Mouse (Mus musculus) liver, postnatal 0 days (tissue): ENCODE measurements around the gene Col2a1. TPM values are rescaled to one million over a fixed set of nuclear protein-coding genes. Genes with fewer than 3 reads are reported as not detected.

Source experiments
- ATAC-seq: fragments of 200-750 bp; cut with Nextera tagmentation; 2 replicates; pipeline ENCODE4 v1.8.0; 2017; ENCODE audit warnings: mild to moderate bottlenecking, moderate library complexity
- DNase-seq: peaks from one replicate; pipeline ENCODE4 v3.0.0-alpha.2; 2016
- H3K27ac ChIP-seq: fragments of 300-500 bp; sonication (generic); 2 replicates; pipeline ENCODE4 v1.5.1; 2014; ENCODE audit warnings: antibody characterized with exemption, moderate library complexity, mild to moderate bottlenecking, low read depth
- H3K27me3 ChIP-seq: fragments of 300-500 bp; sonication (generic); 2 replicates; pipeline ENCODE4 v1.6.1; 2014; ENCODE audit warnings: low read length, control low read depth, mixed read lengths; ENCODE audit not compliant: insufficient read depth
- H3K36me3 ChIP-seq: fragments of 300-500 bp; sonication (generic); replicated peaks from 2 replicates; pipeline ENCODE4 v1.6.1; 2014; ENCODE audit warnings: mild to moderate bottlenecking, control low read depth, low read length, moderate library complexity, mixed read lengths; ENCODE audit not compliant: insufficient read depth
- H3K4me1 ChIP-seq: fragments of 300-500 bp; sonication (generic); 2 replicates; pipeline ENCODE4 v1.6.1; 2014; ENCODE audit warnings: antibody characterized with exemption, mild to moderate bottlenecking, control low read depth; ENCODE audit not compliant: insufficient read depth
- H3K4me2 ChIP-seq: fragments of 300-500 bp; sonication (generic); 2 replicates; pipeline ENCODE4 v1.6.1; 2014; ENCODE audit warnings: low read depth, mild to moderate bottlenecking, low read length, moderate library complexity, mixed read lengths
- H3K4me3 ChIP-seq: fragments of 300-500 bp; sonication (generic); 2 replicates; pipeline ENCODE4 v1.5.1; 2014; ENCODE audit warnings: low read depth, low read length
- H3K9ac ChIP-seq: fragments of 300-500 bp; sonication (generic); replicated peaks from 2 replicates; pipeline ENCODE4 v1.6.1; 2014; ENCODE audit warnings: mild to moderate bottlenecking, moderate library complexity
- H3K9me3 ChIP-seq: fragments of 300-500 bp; sonication (generic); 2 replicates; pipeline ENCODE4 v1.6.1; 2016; ENCODE audit warnings: mild to moderate bottlenecking, control low read depth, low read length, mixed read lengths
- CTCF ChIP-seq: sonication (generic); IDR thresholded peaks from 2 replicates; pipeline ENCODE4 v1.5.1; 2016; ENCODE audit warnings: antibody characterized with exemption, low read depth
- EP300 ChIP-seq: IDR thresholded peaks from 2 replicates; pipeline ENCODE4 v1.6.1; 2016; ENCODE audit warnings: antibody characterized with exemption, low read depth, mild to moderate bottlenecking
- WGBS: fragments of 180-500 bp; shearing (Covaris S2); extraction: QIAGEN DNeasy Blood & Tissue Kit; methylation state at CpG from one replicate; pipeline ENCODE4 v1.1.7; 2014; ENCODE audit not compliant: insufficient replicate concordance; 5-methylcytosine and 5-hydroxymethylcytosine counted together
- polyA plus RNA-seq: library from polyadenylated mRNA; unstranded; fragments of >200 nt; fragmentation: Nextera tagmentation; extraction: Ambion mirVana; gene quantifications from 2 replicates; pipeline ENCODE4 v1.2.1, GENCODE M21; 2015

The Col2a1 gene
- polyA plus RNA-seq, 1 experiment from 2014 or later = 0.12 TPM

DNA sequence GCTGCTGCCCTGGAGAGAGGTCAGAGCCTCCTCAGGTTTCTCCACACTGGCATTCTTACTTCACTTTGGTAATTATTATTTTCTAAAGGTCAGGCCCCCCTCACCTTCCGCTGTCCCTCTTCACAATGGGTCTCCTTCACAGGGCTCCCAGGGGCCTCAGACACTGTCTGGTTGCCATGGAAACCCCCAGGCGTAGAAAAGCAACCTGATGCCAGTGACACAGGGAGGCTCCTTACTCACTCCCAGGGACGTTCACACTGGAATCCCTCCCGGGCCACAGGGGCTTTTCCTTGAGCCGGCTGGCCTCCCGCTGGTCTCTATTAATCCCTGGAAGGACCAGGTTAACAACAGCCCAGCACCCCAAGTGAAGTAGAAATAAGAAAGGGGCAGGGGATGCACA, 14.4 kb downstream of the Col2a1 start:
- ATAC-seq (no peak), DNase-seq (no peak)
- Histone ChIP-seq H3K9ac (no peak overlapping the region), H3K27ac (no peak overlapping the region), H3K4me3 (no peak overlapping the region), H3K4me1 (no peaks in the 10 kb centered on the region), H3K4me2 (no peak overlapping the region), H3K9me3 (no peaks in the 10 kb centered on the region), H3K36me3 (no peaks in the 10 kb centered on the region), H3K27me3 (0 out of 2 replicates have a peak, but pooled peaks cover 3% of the 10 kb centered on the region)
- WGBS = 15% methylated on average over 6 of the region's 6 CpGs
- TF ChIP-seq EP300 = no peak
- TF ChIP-seq CTCF = no peak

- Histone ChIP-seq H3K36me3 (no peaks in the 10 kb centered on the region), H3K27ac (no peak overlapping the region), H3K27me3 (0 out of 2 replicates have a peak, but pooled peaks cover under 1% of the 10 kb centered on the region), H3K9me3 (no peaks in the 10 kb centered on the region), H3K4me2 (no peak overlapping the region), H3K4me3 (no peak overlapping the region), H3K9ac (no peak overlapping the region), H3K4me1 (no peaks in the 10 kb centered on the region)
- 80% methylated on average over 1 of the region's 1 CpGs for WGBS
- TF ChIP-seq EP300 = no peak
- no peak for TF ChIP-seq CTCF
- ATAC-seq = no peak
- DNase-seq = no peak
These were observed 15.0 kb downstream of the Col2a1 start for GRCm38 (mm10) chr15:97989544-97989943.

GRCm38 (mm10) chr15:97981560-97981959, 22.9 kb downstream of the Col2a1 start:
- no peak for TF ChIP-seq CTCF
- TF ChIP-seq EP300 = no peak
- Histone ChIP-seq H3K4me3 (no peak overlapping the region), H3K4me1 (no peaks in the 10 kb centered on the region), H3K4me2 (no peak overlapping the region), H3K36me3 (no peaks in the 10 kb centered on the region), H3K9me3 (peaks cover 7% of the 10 kb centered on the region; the same call in 1 of the 2 replicates), H3K9ac (no peak overlapping the region), H3K27me3 (no peaks in the 10 kb centered on the region), H3K27ac (no peak overlapping the region)
- WGBS = 81% methylated on average over 6 of the region's 6 CpGs
- ATAC-seq (no peak), DNase-seq (no peak)

DNA sequence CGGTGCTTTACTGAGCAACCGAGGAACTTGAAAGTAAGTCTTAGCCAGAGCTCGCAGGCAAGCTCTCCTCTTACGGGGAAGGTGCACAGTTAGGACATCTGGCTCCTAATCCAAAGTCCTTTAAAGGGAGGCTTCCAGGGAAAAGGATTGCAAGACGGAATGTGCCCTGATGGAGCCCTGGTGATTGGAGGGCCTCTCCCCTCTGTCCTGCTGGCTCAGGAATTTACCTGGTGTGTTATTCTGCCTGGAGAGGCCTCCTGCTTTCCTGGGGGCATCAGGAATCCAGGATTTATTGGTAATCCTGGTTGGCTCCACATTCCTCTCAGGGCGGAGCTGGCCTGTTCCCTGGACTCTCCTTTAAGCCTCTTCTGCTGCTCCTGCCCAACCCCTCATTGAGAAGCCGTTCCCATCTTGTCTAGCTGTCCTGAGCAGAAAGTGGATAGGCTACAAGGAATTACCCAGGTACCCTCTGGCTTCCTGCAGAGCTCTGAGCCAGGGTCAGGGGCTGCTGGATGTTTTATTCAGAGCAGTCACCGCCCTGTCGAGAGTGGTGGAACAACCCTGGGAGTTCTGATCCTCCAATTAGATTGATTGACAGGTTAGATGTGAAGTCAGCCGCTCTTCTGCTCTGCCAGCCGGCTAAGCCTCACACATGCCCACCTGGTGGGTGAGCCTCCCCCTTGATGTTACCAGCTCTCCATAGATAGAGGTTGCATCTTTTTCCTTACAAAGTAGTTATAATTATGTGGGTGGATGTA, 31.1 kb downstream of the Col2a1 start:
- DNase-seq = no peak
- H3K4me2 ChIP-seq = no peak overlapping the region
- H3K4me3 ChIP-seq = no peak overlapping the region
- no peak overlapping the region for H3K27ac ChIP-seq
- WGBS = 63% methylated on average over 11 of the region's 11 CpGs
- 0 out of 2 replicates have a peak, but pooled peaks cover 4% of the 10 kb centered on the region for H3K36me3 ChIP-seq
- no peak overlapping the region for H3K9ac ChIP-seq
- H3K4me1 ChIP-seq = no peaks in the 10 kb centered on the region
- no peaks in the 10 kb centered on the region for H3K27me3 ChIP-seq
- no peak for ATAC-seq
- TF ChIP-seq CTCF (no peak), EP300 (no peak)
- H3K9me3 ChIP-seq = peaks cover 2% of the 10 kb centered on the region; the same call in 1 of the 2 replicates

DNA sequence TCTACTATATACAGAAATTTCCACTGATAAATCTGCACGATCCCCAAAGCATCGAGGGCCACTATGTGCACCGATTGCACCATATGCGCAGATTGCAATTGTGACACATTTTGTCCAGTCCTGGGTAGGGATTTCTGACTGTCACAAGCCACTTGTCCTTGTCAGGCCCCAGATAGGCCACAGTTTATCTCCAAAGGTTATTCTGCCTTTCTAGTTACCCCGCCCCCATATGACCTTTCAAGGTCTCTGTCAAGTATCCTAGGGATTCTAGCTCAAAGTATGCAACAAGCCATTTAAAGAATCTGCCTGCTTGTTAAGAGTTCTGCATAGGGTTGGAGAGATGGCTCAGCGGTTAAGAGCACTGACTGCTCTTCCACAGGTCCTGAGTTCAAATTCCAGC, 31.9 kb downstream of the Col2a1 start:
- no peaks in the 10 kb centered on the region for H3K9me3 ChIP-seq
- no peak overlapping the region for H3K4me3 ChIP-seq
- H3K27me3 ChIP-seq = no peaks in the 10 kb centered on the region
- H3K4me1 ChIP-seq = no peaks in the 10 kb centered on the region
- WGBS = 71% methylated on average over 6 of the region's 6 CpGs
- H3K4me2 ChIP-seq = no peak overlapping the region
- H3K9ac ChIP-seq = no peak overlapping the region
- no peak for ATAC-seq
- no peak overlapping the region for H3K27ac ChIP-seq
- no peak for DNase-seq
- 0 out of 2 replicates have a peak, but pooled peaks cover 4% of the 10 kb centered on the region for H3K36me3 ChIP-seq
- TF ChIP-seq CTCF (no peak), EP300 (no peak)

DNA sequence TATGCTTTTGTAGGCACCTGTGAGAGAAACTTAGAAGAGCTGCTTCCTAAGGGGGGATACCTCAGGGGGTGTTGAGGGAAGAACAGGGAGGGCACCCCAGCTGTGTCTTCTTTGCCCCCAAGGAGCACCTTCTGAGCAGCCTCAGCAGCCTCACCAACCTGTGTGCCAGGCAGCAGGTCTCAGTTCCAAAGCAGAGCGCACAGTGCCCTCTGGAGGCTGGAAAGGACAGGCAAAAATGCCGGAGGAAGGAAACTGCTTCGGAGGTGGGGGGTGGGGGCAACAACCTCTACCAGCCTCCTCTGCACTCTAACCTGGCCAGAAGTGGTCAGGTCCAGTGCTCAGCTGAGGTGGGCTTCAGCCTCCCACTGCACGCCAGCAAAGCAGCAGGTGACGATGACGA, 34.2 kb downstream of the Col2a1 start:
- Histone ChIP-seq H3K9ac (no peak overlapping the region), H3K4me1 (no peaks in the 10 kb centered on the region), H3K4me2 (no peak overlapping the region), H3K4me3 (no peak overlapping the region), H3K27me3 (no peaks in the 10 kb centered on the region), H3K9me3 (no peaks in the 10 kb centered on the region), H3K36me3 (0 out of 2 replicates have a peak, but pooled peaks cover 4% of the 10 kb centered on the region), H3K27ac (no peak overlapping the region)
- DNase-seq (peak; percentile 50), ATAC-seq (no peak)
- TF ChIP-seq CTCF = peak; percentile 69
- TF ChIP-seq EP300 = no peak
- 50% methylated on average over 6 of the region's 6 CpGs for WGBS
